Mouse (Mus musculus): Measurements from ENCODE around the gene Hs3st6.

DNA sequence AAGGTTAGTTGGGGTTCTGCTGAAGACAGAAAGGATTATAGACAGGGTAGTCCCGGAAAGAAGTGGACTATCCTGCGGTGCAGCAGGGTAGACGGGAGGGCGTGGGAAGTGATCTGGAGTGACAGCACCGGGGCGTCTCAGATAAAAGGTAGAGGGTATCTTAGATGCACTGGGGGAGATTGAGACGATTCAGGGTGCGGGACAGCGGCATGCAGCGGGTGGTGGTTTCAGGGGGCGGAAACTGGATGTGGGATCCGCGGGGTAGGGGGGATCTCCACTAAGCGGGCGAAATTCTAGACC, 29.0 kb upstream of the Hs3st6 start:
- TF ChIP-seq CTCF (IDR thresholded peaks at IDR 0.05; ENCODE audit: low read depth, low read length): no peak
- TF ChIP-seq GATA1 (IDR thresholded peaks at IDR 0.05; ENCODE audit: borderline replicate concordance, low read length): no peak
- TF ChIP-seq TAL1 (conservative IDR thresholded peaks at IDR 0.05; ENCODE audit: low read depth, low read length): no peak

Measured in G1E (cell line).